Mouse (Mus musculus) embryonic fibroblast, embryonic 13.5 days (primary cell): ENCODE results near the gene Chrnb4. TPM values are rescaled to one million over a fixed set of nuclear protein-coding genes. Genes with fewer than 3 reads are reported as not detected.

Experiments used
- H3K27ac ChIP-seq: 2 replicates; pipeline ENCODE4 v1.5.1; 2012; ENCODE audit warnings: low read length, control low read depth, inconsistent platforms; ENCODE audit not compliant: insufficient read depth
- H3K4me1 ChIP-seq: 2 replicates; pipeline ENCODE4 v1.6.1; 2011; ENCODE audit warnings: low read length; ENCODE audit not compliant: control insufficient read depth, insufficient read depth
- H3K4me3 ChIP-seq: 2 replicates; pipeline ENCODE4 v1.5.1; 2011; ENCODE audit warnings: mild to moderate bottlenecking, control low read depth, low read length; ENCODE audit not compliant: insufficient read depth
- CTCF ChIP-seq: IDR thresholded peaks from 2 replicates; pipeline ENCODE4 v1.5.1; 2011; ENCODE audit warnings: mild to moderate bottlenecking, control low read depth, low read length, moderate library complexity, borderline replicate concordance; ENCODE audit not compliant: insufficient read depth
- POLR2A ChIP-seq: IDR thresholded peaks from 2 replicates; pipeline ENCODE4 v1.6.1; 2011; ENCODE audit warnings: low read depth, mild to moderate bottlenecking, control low read depth, low read length, moderate library complexity
- polyA plus RNA-seq: library from polyadenylated mRNA; stranded (reverse); fragments of >200 nt; gene quantifications from 2 replicates; pipeline ENCODE4 v1.2.4, GENCODE M21; 2011; ENCODE audit warnings: low read depth; ENCODE audit not compliant: missing spikeins, insufficient read length

Chrnb4 gene
- polyA plus RNA-seq, 1 experiment, result not detected

DNA sequence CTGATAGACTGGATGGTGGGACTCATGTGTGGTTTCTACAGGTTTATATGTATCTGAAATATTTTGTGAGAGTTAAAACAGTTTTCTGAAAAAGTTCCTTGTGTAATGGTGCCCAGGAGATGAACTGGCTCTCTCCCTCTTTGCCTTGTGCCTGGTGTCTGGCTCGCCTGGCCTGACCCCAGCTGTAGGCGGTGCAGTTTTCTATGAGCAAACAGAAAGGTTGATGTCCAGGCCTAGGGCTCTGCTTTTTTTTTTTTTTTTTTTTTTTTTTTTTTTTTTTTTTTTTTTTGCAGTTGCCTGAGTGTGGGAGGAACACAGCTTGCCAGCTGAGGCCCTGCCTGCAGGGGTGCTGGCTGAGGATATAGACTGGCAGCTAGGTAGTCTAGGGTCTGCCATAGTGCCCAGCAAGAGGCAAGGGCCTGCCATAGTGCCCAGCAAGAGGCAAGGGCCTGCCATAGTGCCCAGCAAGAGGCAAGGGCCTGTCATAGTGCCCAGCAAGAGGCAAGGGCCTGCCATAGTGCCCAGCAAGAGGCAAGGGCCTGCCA lies 6.9 kb upstream of the Chrnb4 start:
- no peaks in the 10 kb centered on the region for H3K4me1 ChIP-seq
- no peak overlapping the region for H3K4me3 ChIP-seq
- H3K27ac ChIP-seq, result no peak overlapping the region
- no peak for TF ChIP-seq POLR2A
- TF ChIP-seq CTCF, result no peak

DNA sequence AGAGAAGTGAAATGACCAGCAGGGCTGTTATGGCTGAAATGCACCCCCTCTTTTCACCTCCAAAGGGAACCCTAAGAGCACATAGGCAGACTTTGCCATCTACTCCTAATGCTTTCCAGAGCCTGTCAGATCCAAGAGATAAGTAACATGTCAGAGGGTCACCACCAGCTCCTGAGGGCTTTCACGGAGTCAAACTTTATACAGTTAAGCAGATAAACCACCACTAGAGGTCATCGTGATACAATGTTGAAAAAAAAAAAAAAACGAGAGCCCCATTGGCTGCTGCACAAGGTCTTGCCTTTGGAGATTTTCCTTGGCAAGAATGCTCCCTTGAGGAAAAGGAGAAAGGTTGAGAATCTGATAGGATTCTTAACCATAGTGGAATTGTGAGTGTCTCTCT lies 1.8 kb downstream of the Chrnb4 start:
- no peak for TF ChIP-seq CTCF
- no peak for TF ChIP-seq POLR2A
- Histone ChIP-seq H3K4me3 (no peak overlapping the region), H3K27ac (no peak overlapping the region), H3K4me1 (no peaks in the 10 kb centered on the region)

GRCm38 (mm10) chr9:55045001-55045400 lies 3.6 kb downstream of the Chrnb4 start:
- Histone ChIP-seq H3K4me1 (no peaks in the 10 kb centered on the region), H3K27ac (no peak overlapping the region), H3K4me3 (no peak overlapping the region)
- no peak for TF ChIP-seq POLR2A
- TF ChIP-seq CTCF, result no peak

GRCm38 (mm10) chr9:55043688-55044087 lies 4.9 kb downstream of the Chrnb4 start:
- Histone ChIP-seq H3K4me3 (no peak overlapping the region), H3K4me1 (no peaks in the 10 kb centered on the region), H3K27ac (no peak overlapping the region)
- no peak for TF ChIP-seq POLR2A
- TF ChIP-seq CTCF, result no peak

GRCm38 (mm10) chr9:55041389-55041788 lies 7.2 kb downstream of the Chrnb4 start:
- Histone ChIP-seq H3K27ac (no peak overlapping the region), H3K4me3 (no peak overlapping the region), H3K4me1 (no peaks in the 10 kb centered on the region)
- TF ChIP-seq CTCF, result no peak

DNA sequence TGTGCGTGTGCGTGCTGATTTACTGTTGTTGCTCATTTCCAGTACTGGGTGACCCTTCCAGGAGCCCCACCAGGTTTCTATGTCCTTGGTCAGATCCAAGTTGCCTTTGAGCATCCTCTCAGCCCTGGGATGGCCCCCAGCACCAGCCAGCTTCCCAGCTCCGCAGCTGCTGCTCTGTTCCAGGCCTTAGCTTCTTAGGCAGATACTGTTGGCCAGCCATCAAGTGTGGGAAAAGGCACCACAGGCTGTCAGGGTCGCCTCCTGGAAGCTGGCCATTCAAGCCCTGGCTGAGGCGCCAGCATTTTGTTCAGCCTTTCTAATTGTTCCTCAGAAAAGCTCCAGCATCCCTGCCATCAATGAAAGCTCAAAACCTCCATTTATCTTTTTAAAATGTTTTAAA lies 8.6 kb downstream of the Chrnb4 start:
- no peak for TF ChIP-seq CTCF
- TF ChIP-seq POLR2A, result no peak
- H3K27ac ChIP-seq, result no peak overlapping the region
- no peak overlapping the region for H3K4me3 ChIP-seq
- no peaks in the 10 kb centered on the region for H3K4me1 ChIP-seq

GRCm38 (mm10) chr9:55038948-55039347 lies 9.6 kb downstream of the Chrnb4 start:
- Histone ChIP-seq H3K27ac (no peak overlapping the region), H3K4me1 (no peaks in the 10 kb centered on the region), H3K4me3 (no peak overlapping the region)
- TF ChIP-seq POLR2A, result no peak
- TF ChIP-seq CTCF, result no peak

- no peak for TF ChIP-seq CTCF
- Histone ChIP-seq H3K27ac (no peak overlapping the region), H3K4me3 (no peak overlapping the region), H3K4me1 (no peaks in the 10 kb centered on the region)
Observed at GRCm38 (mm10) chr9:55031435-55032167, 17.0 kb downstream of the Chrnb4 start.

GRCm38 (mm10) chr9:55026275-55026663 lies 22.3 kb downstream of the Chrnb4 start, which contains the start of gene Chrna3:
Gene Chrna3 (minus strand): TSS chr9:55026562.
- TF ChIP-seq CTCF, result no peak
- TF ChIP-seq POLR2A, result no peak
- H3K4me3 ChIP-seq, result no peak within 1 kb of the TSS
- H3K4me1 ChIP-seq, result no peaks in the 10 kb centered on the region
- no peak within 1 kb of the TSS for H3K27ac ChIP-seq

DNA sequence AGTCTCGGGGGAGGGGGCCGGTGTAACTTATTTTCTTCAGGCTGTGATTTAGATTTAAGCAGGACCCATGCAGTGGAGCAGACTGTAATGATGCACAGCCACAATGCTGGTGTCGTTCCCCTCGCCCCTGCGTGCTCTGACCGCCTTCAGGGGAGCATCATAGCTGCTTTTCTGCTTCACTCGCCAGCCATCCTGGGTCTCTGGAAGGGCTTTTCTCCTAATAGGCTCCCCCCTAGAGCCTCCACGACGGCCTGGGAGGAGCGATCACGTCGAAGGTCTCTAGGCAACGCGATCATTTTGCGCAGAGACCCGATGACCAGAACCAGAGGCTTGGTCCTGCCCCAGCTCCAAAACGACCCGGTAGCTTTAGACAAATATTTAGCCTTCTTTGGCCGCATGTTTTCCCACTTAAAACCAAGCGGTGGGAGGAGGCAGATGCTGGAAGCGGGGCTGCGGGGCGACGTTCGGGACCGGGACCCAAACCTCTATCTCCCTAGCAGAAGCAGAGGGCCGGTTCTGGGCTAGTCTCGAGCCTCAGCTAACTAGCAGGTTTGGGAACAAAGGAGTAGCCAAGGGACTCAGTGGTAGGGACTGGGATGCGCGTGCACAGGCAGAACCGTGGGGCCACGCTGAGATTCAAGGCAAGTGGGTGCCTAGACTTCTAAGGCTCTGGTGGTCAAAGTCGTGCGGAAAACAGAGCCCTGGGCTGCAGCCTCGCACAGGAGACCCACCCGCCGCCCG lies 22.9 kb downstream of the Chrnb4 start:
- TF ChIP-seq CTCF (no peak), POLR2A (no peak)
- no peak overlapping the region for H3K27ac ChIP-seq
- no peak overlapping the region for H3K4me3 ChIP-seq
- no peaks in the 10 kb centered on the region for H3K4me1 ChIP-seq
